Mouse (Mus musculus) forebrain, embryonic 11.5 days (tissue): ENCODE results near the gene N4bp2l1. TPM values are rescaled to one million over a fixed set of nuclear protein-coding genes. Genes with fewer than 3 reads are reported as not detected.
"Not testable (repeated sequence)": the region's sequence is repeated elsewhere in the genome, so short reads cannot be mapped to it uniquely, and the experiment has no call there.

Source experiments
- ATAC-seq: fragments of 200-750 bp; cut with Nextera tagmentation; replicated peaks from 2 replicates; pipeline ENCODE4 v1.8.0; 2017; ENCODE audit warnings: moderate TSS enrichment; ENCODE audit not compliant: low FRiP score
- DNase-seq: peaks from one replicate; pipeline ENCODE4 v3.0.0-alpha.2; 2017; ENCODE audit warnings: low spot score
- H3K27ac ChIP-seq: fragments of 300-500 bp; sonication (generic); 2 replicates; pipeline ENCODE4 v1.5.1; 2014; ENCODE audit warnings: low read depth, low read length
- H3K27me3 ChIP-seq: fragments of 300-500 bp; sonication (generic); 2 replicates; pipeline ENCODE4 v1.6.1; 2014; ENCODE audit warnings: mild to moderate bottlenecking, low read length, mixed read lengths; ENCODE audit not compliant: control insufficient read depth, insufficient read depth
- H3K36me3 ChIP-seq: fragments of 300-500 bp; sonication (generic); 2 replicates; pipeline ENCODE4 v1.6.1; 2014; ENCODE audit warnings: mild to moderate bottlenecking, low read length, moderate library complexity, mixed read lengths; ENCODE audit not compliant: control insufficient read depth, insufficient read depth
- H3K4me1 ChIP-seq: fragments of 300-500 bp; sonication (generic); replicated peaks from 2 replicates; pipeline ENCODE4 v1.6.1; 2014; ENCODE audit warnings: low read length, mixed read lengths; ENCODE audit not compliant: control insufficient read depth, insufficient read depth
- H3K4me2 ChIP-seq: fragments of 300-500 bp; sonication (generic); 2 replicates; pipeline ENCODE4 v1.6.1; 2014; ENCODE audit warnings: low read depth, mild to moderate bottlenecking, low read length, moderate library complexity, mixed read lengths; ENCODE audit not compliant: severe bottlenecking
- H3K4me3 ChIP-seq: fragments of 300-500 bp; sonication (generic); 2 replicates; pipeline ENCODE4 v1.5.1; 2014; ENCODE audit warnings: low read depth, low read length
- H3K9ac ChIP-seq: fragments of 300-500 bp; sonication (generic); 2 replicates; pipeline ENCODE4 v1.6.1; 2014; ENCODE audit warnings: low read length
- H3K9me3 ChIP-seq: fragments of 300-500 bp; sonication (generic); 2 replicates; pipeline ENCODE4 v1.6.1; 2016; ENCODE audit warnings: low read length, mixed read lengths; ENCODE audit not compliant: control insufficient read depth
- WGBS: fragments of 180-500 bp; shearing (Covaris S2); extraction: QIAGEN DNeasy Blood & Tissue Kit; methylation state at CpG from one replicate; pipeline ENCODE4 v1.1.7; 2014; 5-methylcytosine and 5-hydroxymethylcytosine counted together
- polyA plus RNA-seq: library from polyadenylated mRNA; unstranded; fragments of >200 nt; fragmentation: Nextera tagmentation; extraction: Ambion mirVana; gene quantifications from 2 replicates; pipeline ENCODE4 v1.2.1, GENCODE M21; 2014

Gene N4bp2l1
- 3.2 and 3.3 TPM in 2 replicates for polyA plus RNA-seq

GRCm38 (mm10) chr5:150597088-150597487 lies at the start of gene N4bp2l1:
TSS of gene N4bp2l1 (minus strand) at chr5:150597188.
- H3K27me3 ChIP-seq: peaks cover 18% of the 10 kb centered on the region
- no peaks in the 10 kb centered on the region for H3K9me3 ChIP-seq
- no peak within 1 kb of the TSS for H3K27ac ChIP-seq

GRCm38 (mm10) chr5:150644926-150645325 lies 47.9 kb upstream of the N4bp2l1 start:
- Histone ChIP-seq H3K9me3 (no peaks in the 10 kb centered on the region), H3K36me3 (no peaks in the 10 kb centered on the region; the same call in 1 of the 2 replicates), H3K4me1 (no peaks in the 10 kb centered on the region), H3K4me2 (no peak overlapping the region), H3K27me3 (no peaks in the 10 kb centered on the region), H3K9ac (no peak overlapping the region), H3K4me3 (no peak overlapping the region), H3K27ac (no peak overlapping the region)
- ATAC-seq (no peak), DNase-seq (no peak)
- 91% methylated on average over 4 of the region's 4 CpGs for WGBS

More at GRCm38 (mm10) chr5:150597088-150597487, at the start of gene N4bp2l1:
- H3K4me1 ChIP-seq: peaks cover 11% of the 10 kb centered on the region; the same call in 1 of the 2 replicates
- H3K9ac ChIP-seq: no peak within 1 kb of the TSS
- ATAC-seq: no peak
- H3K4me3 ChIP-seq: no peak within 1 kb of the TSS
- WGBS: 86% methylated on average over 7 of the region's 7 CpGs
- H3K36me3 ChIP-seq: no peaks in the 10 kb centered on the region
- DNase-seq: no peak
- H3K4me2 ChIP-seq: no peak within 1 kb of the TSS

DNA sequence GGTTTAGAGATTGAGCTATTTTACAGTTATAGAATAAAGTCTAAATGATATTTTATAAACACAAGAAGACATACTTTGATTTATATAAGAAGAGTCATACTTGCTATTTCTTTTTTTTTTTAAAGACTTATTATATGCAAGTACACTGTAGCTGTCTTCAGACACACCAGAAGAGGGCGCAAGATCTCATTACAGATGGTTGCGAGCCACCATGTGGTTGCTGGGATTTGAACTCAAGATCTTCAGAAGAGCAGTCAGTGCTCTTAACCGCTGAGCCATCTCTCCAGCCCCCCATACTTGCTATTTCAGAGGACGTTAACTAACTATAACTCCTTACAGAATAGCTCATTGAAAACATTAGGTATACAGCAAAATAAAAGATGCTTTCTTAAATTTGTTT lies 46.4 kb upstream of the N4bp2l1 start:
- not testable (repeated sequence) for H3K27ac ChIP-seq, H3K36me3 ChIP-seq, DNase-seq, ATAC-seq, H3K27me3 ChIP-seq, H3K4me2 ChIP-seq, H3K9ac ChIP-seq, H3K9me3 ChIP-seq, H3K4me3 ChIP-seq, H3K4me1 ChIP-seq
- WGBS: 96% methylated on average over 4 of the region's 4 CpGs

GRCm38 (mm10) chr5:150641440-150641839 lies 44.5 kb upstream of the N4bp2l1 start:
- Histone ChIP-seq H3K27me3 (no peaks in the 10 kb centered on the region), H3K27ac (no peak overlapping the region), H3K36me3 (no peaks in the 10 kb centered on the region; the same call in 1 of the 2 replicates), H3K9ac (no peak overlapping the region), H3K4me3 (no peak overlapping the region), H3K9me3 (no peaks in the 10 kb centered on the region), H3K4me1 (no peaks in the 10 kb centered on the region), H3K4me2 (no peak overlapping the region)
- DNase-seq (no peak), ATAC-seq (no peak)
- WGBS: 93% methylated on average over 3 of the region's 3 CpGs

DNA sequence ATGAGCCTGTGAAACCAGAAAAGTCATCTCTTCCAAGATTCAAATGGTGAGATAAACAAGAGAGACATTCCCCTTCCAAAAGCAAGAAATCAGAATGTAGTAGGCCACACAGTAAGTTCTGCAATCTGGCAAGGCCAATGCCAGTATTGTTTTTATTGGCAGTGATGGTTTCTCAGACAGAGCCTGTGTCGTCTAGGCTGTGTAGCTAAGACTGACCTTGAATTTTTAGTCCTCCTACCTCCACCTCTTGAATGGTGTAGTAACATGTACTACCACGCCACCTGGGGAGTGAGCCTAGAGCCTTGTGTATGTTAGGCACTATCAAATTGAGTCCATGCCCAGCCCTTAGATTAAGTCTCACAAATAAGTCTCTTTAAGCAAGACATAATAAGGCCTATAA lies 32.7 kb upstream of the N4bp2l1 start:
- no peak for ATAC-seq
- no peaks in the 10 kb centered on the region for H3K27me3 ChIP-seq
- 95% methylated on average over 2 of the region's 2 CpGs for WGBS
- peaks cover 1% of the 10 kb centered on the region; the same call in 1 of the 2 replicates for H3K4me1 ChIP-seq
- no peaks in the 10 kb centered on the region; the same call in 1 of the 2 replicates for H3K36me3 ChIP-seq
- no peak overlapping the region for H3K9ac ChIP-seq
- H3K27ac ChIP-seq: no peak overlapping the region
- H3K4me3 ChIP-seq: no peak overlapping the region
- DNase-seq: no peak
- no peaks in the 10 kb centered on the region for H3K9me3 ChIP-seq
- no peak overlapping the region for H3K4me2 ChIP-seq

DNA sequence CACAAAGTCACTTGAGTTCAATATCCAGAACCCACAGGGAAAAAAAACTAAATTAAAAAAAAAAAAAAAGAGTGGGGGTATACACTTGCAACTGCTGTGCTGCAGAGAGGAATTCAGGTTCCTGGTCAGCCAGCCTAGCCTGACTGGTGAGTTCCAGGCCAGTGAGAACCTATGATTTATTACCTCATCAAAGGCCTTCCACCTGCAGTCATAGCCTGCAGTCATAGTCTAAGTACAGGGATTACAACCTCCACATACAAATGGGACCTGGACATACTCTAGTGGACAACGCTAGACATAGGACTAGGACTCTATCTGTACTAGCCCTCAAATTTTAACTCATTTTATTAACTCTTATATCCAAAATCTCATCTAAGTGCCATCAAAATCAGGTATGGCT lies 32.3 kb upstream of the N4bp2l1 start:
- WGBS: 100% methylated on average over 1 of the region's 1 CpGs

DNA sequence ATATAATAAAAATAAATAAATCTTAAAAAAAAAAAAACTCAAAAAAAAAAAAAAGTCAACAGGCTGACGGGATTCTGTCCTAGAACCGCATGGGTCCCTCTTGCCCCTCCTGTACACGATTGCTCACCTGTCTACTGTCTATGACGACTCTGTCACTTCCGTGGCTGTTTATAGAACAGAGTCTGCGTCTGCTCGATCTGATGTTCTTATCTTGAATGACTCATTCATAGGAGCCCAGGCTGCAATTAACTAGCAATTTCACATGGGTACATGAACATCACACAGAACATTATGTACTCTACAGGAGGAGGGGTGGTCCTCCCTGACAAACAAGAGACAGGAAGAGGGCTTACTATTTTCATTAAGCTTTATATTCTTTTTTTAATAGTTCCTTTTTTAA lies 28.5 kb upstream of the N4bp2l1 start:
- WGBS: 94% methylated on average over 7 of the region's 7 CpGs
- no peak for ATAC-seq
- Histone ChIP-seq H3K36me3 (no peaks in the 10 kb centered on the region; the same call in 1 of the 2 replicates), H3K4me3 (no peak overlapping the region), H3K27ac (no peak overlapping the region), H3K4me2 (no peak overlapping the region), H3K4me1 (no peaks in the 10 kb centered on the region), H3K27me3 (no peaks in the 10 kb centered on the region), H3K9me3 (no peaks in the 10 kb centered on the region), H3K9ac (no peak overlapping the region)
- no peak for DNase-seq

More for the DNA sequence above, 32.3 kb upstream of the N4bp2l1 start:
- no peaks in the 10 kb centered on the region for H3K4me1 ChIP-seq
- ATAC-seq: no peak
- no peak overlapping the region for H3K27ac ChIP-seq
- no peaks in the 10 kb centered on the region for H3K27me3 ChIP-seq
- no peak for DNase-seq
- H3K36me3 ChIP-seq: no peaks in the 10 kb centered on the region; the same call in 1 of the 2 replicates
- H3K9ac ChIP-seq: no peak overlapping the region
- H3K9me3 ChIP-seq: no peaks in the 10 kb centered on the region
- H3K4me3 ChIP-seq: no peak overlapping the region
- no peak overlapping the region for H3K4me2 ChIP-seq

GRCm38 (mm10) chr5:150622792-150623191 lies 25.8 kb upstream of the N4bp2l1 start:
- no peak overlapping the region for H3K4me2 ChIP-seq
- no peak overlapping the region for H3K4me3 ChIP-seq
- no peaks in the 10 kb centered on the region for H3K27me3 ChIP-seq
- 67% methylated on average over 1 of the region's 1 CpGs for WGBS
- DNase-seq (no peak), ATAC-seq (no peak)
- H3K9me3 ChIP-seq: no peaks in the 10 kb centered on the region
- H3K4me1 ChIP-seq: no peaks in the 10 kb centered on the region
- no peak overlapping the region for H3K9ac ChIP-seq
- H3K27ac ChIP-seq: no peak overlapping the region
- H3K36me3 ChIP-seq: no peaks in the 10 kb centered on the region

DNA sequence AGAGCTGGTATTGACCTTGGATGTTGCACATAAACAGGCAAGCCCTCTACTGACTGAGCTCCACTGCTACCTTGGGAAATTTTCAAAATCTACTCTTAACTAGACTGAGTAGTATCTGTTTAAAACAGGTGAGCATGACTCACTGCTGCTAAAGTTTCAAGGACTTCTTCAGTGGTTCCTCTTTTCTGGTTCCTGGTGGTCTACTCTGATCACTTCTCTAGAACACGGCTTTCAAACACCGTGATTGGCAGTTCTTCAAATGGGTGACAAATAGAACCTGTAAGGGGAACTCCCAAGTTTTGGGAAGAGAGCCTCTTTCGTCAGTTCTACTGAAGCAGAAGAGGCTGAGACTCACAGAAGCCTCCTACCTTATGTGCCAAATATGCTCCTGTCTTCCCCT lies 24.6 kb upstream of the N4bp2l1 start:
- H3K9me3 ChIP-seq: no peaks in the 10 kb centered on the region
- no peak overlapping the region for H3K4me3 ChIP-seq
- H3K27ac ChIP-seq: no peak overlapping the region
- no peaks in the 10 kb centered on the region for H3K4me1 ChIP-seq
- no peaks in the 10 kb centered on the region for H3K27me3 ChIP-seq
- no peaks in the 10 kb centered on the region for H3K36me3 ChIP-seq
- no peak for ATAC-seq
- H3K9ac ChIP-seq: no peak overlapping the region
- DNase-seq: no peak
- 92% methylated on average over 3 of the region's 3 CpGs for WGBS
- no peak overlapping the region for H3K4me2 ChIP-seq
